Mouse (Mus musculus) bone marrow, adult 2 months (tissue): ENCODE results near the gene Pdcd7. TPM values are rescaled to one million over a fixed set of nuclear protein-coding genes. Genes with fewer than 3 reads are reported as not detected.

ENCODE experiments used
- H3K27ac ChIP-seq: fragments of 200-500 bp; 2 replicates; pipeline ENCODE4 v1.5.1; 2012; ENCODE audit warnings: low read depth, mild to moderate bottlenecking, control low read depth, inconsistent platforms, low read length; ENCODE audit not compliant: control insufficient read depth, poor library complexity, insufficient read depth
- H3K4me1 ChIP-seq: fragments of 200-500 bp; 2 replicates; pipeline ENCODE4 v1.6.1; 2011; ENCODE audit warnings: low read length; ENCODE audit not compliant: control insufficient read depth, insufficient read depth
- H3K4me3 ChIP-seq: fragments of 200-500 bp; replicated peaks from 2 replicates; pipeline ENCODE3; 2011; ENCODE audit warnings: mild to moderate bottlenecking, low read depth, low read length, control low read depth; ENCODE audit not compliant: control insufficient read depth
- CTCF ChIP-seq: fragments of 200-500 bp; IDR thresholded peaks from 2 replicates; pipeline ENCODE4 v1.5.1; 2011; ENCODE audit warnings: low read length, control low read depth; ENCODE audit not compliant: control insufficient read depth, insufficient read depth
- POLR2A ChIP-seq: fragments of 200-500 bp; IDR thresholded peaks from 2 replicates; pipeline ENCODE4 v1.6.1; 2011; ENCODE audit warnings: low read depth, mild to moderate bottlenecking, control low read depth, low read length, borderline replicate concordance; ENCODE audit not compliant: control insufficient read depth
- WGBS: fragments of 180-500 bp; shearing (Covaris S2); methylation state at CpG from one replicate; pipeline ENCODE4 v1.1.7; 2018; 5-methylcytosine and 5-hydroxymethylcytosine counted together
- polyA plus RNA-seq: library from polyadenylated mRNA; stranded (reverse); fragments of >200 nt; gene quantifications from 2 replicates; pipeline ENCODE4 v1.2.4, GENCODE M21; 2011; ENCODE audit warnings: low replicate concordance; ENCODE audit not compliant: missing spikeins, insufficient read depth, insufficient read length

Pdcd7 gene
- polyA plus RNA-seq, 1 experiment: 16.3 TPM

- Histone ChIP-seq H3K4me1 (no peaks in the 10 kb centered on the region), H3K4me3 (no peak overlapping the region), H3K27ac (no peak overlapping the region)
- WGBS: 88% methylated on average over 24 of the region's 24 CpGs
- TF ChIP-seq CTCF (no peak), POLR2A (no peak)
Measured at GRCm38 (mm10) chr9:65371756-65372155, 25.9 kb downstream of the Pdcd7 start.

- WGBS: 53% methylated on average over 4 of the region's 4 CpGs
Measured at GRCm38 (mm10) chr9:65372449-65372848, 26.5 kb downstream of the Pdcd7 start.

GRCm38 (mm10) chr9:65374468-65375162, 28.7 kb downstream of the Pdcd7 start:
- no peak overlapping the region for H3K4me3 ChIP-seq
- no peaks in the 10 kb centered on the region for H3K4me1 ChIP-seq
- WGBS: 83% methylated on average over 5 of the region's 5 CpGs
- H3K27ac ChIP-seq: no peak overlapping the region
- TF ChIP-seq CTCF (no peak), POLR2A (no peak)

More at GRCm38 (mm10) chr9:65372449-65372848, 26.5 kb downstream of the Pdcd7 start:
- TF ChIP-seq CTCF (no peak), POLR2A (no peak)
- Histone ChIP-seq H3K27ac (no peak overlapping the region), H3K4me3 (no peak overlapping the region), H3K4me1 (no peaks in the 10 kb centered on the region)

GRCm38 (mm10) chr9:65375163-65375934, 29.4 kb downstream of the Pdcd7 start:
- Histone ChIP-seq H3K27ac (no peak overlapping the region), H3K4me1 (no peaks in the 10 kb centered on the region), H3K4me3 (no peak overlapping the region)
- TF ChIP-seq CTCF (no peak), POLR2A (no peak)
- 75% methylated on average over 9 of the region's 9 CpGs for WGBS

GRCm38 (mm10) chr9:65381017-65381590, 35.2 kb downstream of the Pdcd7 start:
- TF ChIP-seq CTCF (no peak), POLR2A (no peak)
- Histone ChIP-seq H3K4me3 (no peak overlapping the region), H3K27ac (no peak overlapping the region), H3K4me1 (no peaks in the 10 kb centered on the region)
- WGBS: 78% methylated on average over 4 of the region's 4 CpGs

- TF ChIP-seq CTCF (no peak), POLR2A (no peak)
- H3K4me1 ChIP-seq: no peaks in the 10 kb centered on the region
- no peak overlapping the region for H3K27ac ChIP-seq
- H3K4me3 ChIP-seq: no peak overlapping the region
- WGBS: 65% methylated on average over 6 of the region's 6 CpGs
Measured at GRCm38 (mm10) chr9:65382031-65382750, 36.3 kb downstream of the Pdcd7 start.

- WGBS: 66% methylated on average over 3 of the region's 3 CpGs
- TF ChIP-seq POLR2A: no peak
- TF ChIP-seq CTCF: no peak
- Histone ChIP-seq H3K27ac (no peak overlapping the region), H3K4me3 (no peak overlapping the region), H3K4me1 (no peaks in the 10 kb centered on the region)
Measured at GRCm38 (mm10) chr9:65382751-65383097, 36.8 kb downstream of the Pdcd7 start.

GRCm38 (mm10) chr9:65384276-65384675, 38.4 kb downstream of the Pdcd7 start:
- TF ChIP-seq CTCF: no peak
- no peak for TF ChIP-seq POLR2A
- Histone ChIP-seq H3K27ac (no peak overlapping the region), H3K4me3 (no peak overlapping the region), H3K4me1 (no peaks in the 10 kb centered on the region)
- 71% methylated on average over 3 of the region's 3 CpGs for WGBS
